Mouse (Mus musculus) CH12.LX (cell line): ENCODE measurements around the gene Skap1. TPM values are rescaled to one million over a fixed set of nuclear protein-coding genes. Genes with fewer than 3 reads are reported as not detected.

Experiments
- DNase-seq: peaks from one replicate; pipeline ENCODE4 v3.0.0-alpha.2; 2013; ENCODE audit errors: extremely low read depth
- H3K27ac ChIP-seq: 2 replicates; pipeline ENCODE4 v1.5.1; 2012; ENCODE audit warnings: low read depth, mild to moderate bottlenecking, control low read depth, moderate library complexity; ENCODE audit not compliant: insufficient read depth
- H3K27me3 ChIP-seq: replicated peaks from 2 replicates; pipeline ENCODE3; 2012; ENCODE audit warnings: inconsistent platforms
- H3K36me3 ChIP-seq, 2 experiments: replicated peaks in 1 of 2; 2 replicates each; pipeline versions ENCODE3 to v1.6.1; 2012; ENCODE audit warnings: inconsistent platforms in 1 of 2, low read length in 1 of 2, mild to moderate bottlenecking in 1 of 2, mixed read lengths in 1 of 2, moderate library complexity in 1 of 2; ENCODE audit not compliant: control insufficient read depth in 1 of 2, insufficient read depth in 1 of 2
- H3K4me1 ChIP-seq, 2 experiments: 2 replicates each; pipeline ENCODE4 v1.6.1; 2012; ENCODE audit warnings: inconsistent platforms in 1 of 2, moderate library complexity in 1 of 2; ENCODE audit not compliant: insufficient read depth in 2 of 2, control insufficient read depth in 1 of 2
- H3K4me2 ChIP-seq: 2 replicates; pipeline ENCODE4 v1.6.1; 2012; ENCODE audit warnings: low read depth, mild to moderate bottlenecking, control low read depth; ENCODE audit not compliant: poor library complexity, insufficient read depth, severe bottlenecking
- H3K4me3 ChIP-seq, 3 experiments: fragments of 150-350 bp in 1 of 3; sonication (generic) in 1 of 3; replicated peaks in 1 of 3; 2 replicates each; pipeline versions ENCODE3 to v1.5.1; 2011 to 2012; ENCODE audit warnings: low read depth in 2 of 3, low read length in 2 of 3, mild to moderate bottlenecking in 2 of 3, moderate library complexity in 2 of 3, control low read depth in 1 of 3, improper control_type of control experiment in 1 of 3, inconsistent platforms in 1 of 3, mixed read lengths in 1 of 3; ENCODE audit not compliant: poor library complexity in 1 of 3
- H3K79me2 ChIP-seq: replicated peaks from 2 replicates; pipeline ENCODE4 v1.6.1; 2012; ENCODE audit warnings: mild to moderate bottlenecking, moderate library complexity; ENCODE audit not compliant: control insufficient read depth, poor library complexity, insufficient read depth, severe bottlenecking; ENCODE audit errors: extremely low read depth
- H3K9ac ChIP-seq: 2 replicates; pipeline ENCODE4 v1.6.1; 2012; ENCODE audit warnings: low read depth, mild to moderate bottlenecking, control low read depth, moderate library complexity; ENCODE audit not compliant: insufficient read depth
- H3K9me3 ChIP-seq: replicated peaks from 2 replicates; pipeline ENCODE3; 2012; ENCODE audit warnings: low read length, inconsistent platforms, mixed read lengths
- BHLHE40 ChIP-seq: IDR thresholded peaks from 2 replicates; pipeline ENCODE4 v1.6.1; 2011; ENCODE audit warnings: mild to moderate bottlenecking, low read depth, low read length, improper control_type of control experiment
- CHD1 ChIP-seq: IDR thresholded peaks from 2 replicates; pipeline ENCODE4 v1.6.1; 2012; ENCODE audit warnings: low read depth, low read length, improper control_type of control experiment, inconsistent platforms
- CTCF ChIP-seq, 2 experiments: IDR thresholded peaks in 1 of 2; conservative IDR thresholded peaks in 1 of 2; 2 replicates each; pipeline ENCODE4 v1.5.1; 2011 to 2012; ENCODE audit warnings: low read depth in 2 of 2, low read length in 2 of 2, improper control_type of control experiment in 1 of 2, inconsistent platforms in 1 of 2, mild to moderate bottlenecking in 1 of 2, moderate library complexity in 1 of 2
- E2F4 ChIP-seq: IDR thresholded peaks from 2 replicates; pipeline ENCODE4 v1.6.1; 2011; ENCODE audit warnings: low read depth, low read length, improper control_type of control experiment; ENCODE audit not compliant: insufficient replicate concordance
- ELF1 ChIP-seq: IDR thresholded peaks from 2 replicates; pipeline ENCODE4 v1.6.1; 2014; ENCODE audit warnings: low read depth, mild to moderate bottlenecking, inconsistent platforms, low read length, improper control_type of control experiment
- EP300 ChIP-seq: IDR thresholded peaks from 2 replicates; pipeline ENCODE4 v1.6.1; 2011; ENCODE audit warnings: low read length, improper control_type of control experiment
- ETS1 ChIP-seq: conservative IDR thresholded peaks from 2 replicates; pipeline ENCODE4 v1.6.1; 2012; ENCODE audit warnings: low read depth, mild to moderate bottlenecking, inconsistent platforms, low read length, improper control_type of control experiment, moderate library complexity
- GABPA ChIP-seq: IDR thresholded peaks from 2 replicates; pipeline ENCODE4 v1.6.1; 2012; ENCODE audit warnings: low read depth, low read length, improper control_type of control experiment, inconsistent platforms; ENCODE audit not compliant: insufficient replicate concordance
- HCFC1 ChIP-seq: IDR thresholded peaks from 2 replicates; pipeline ENCODE4 v1.6.1; 2012; ENCODE audit warnings: low read depth, mild to moderate bottlenecking, inconsistent platforms, low read length, improper control_type of control experiment
- IRF4 ChIP-seq: IDR thresholded peaks from 2 replicates; pipeline ENCODE4 v1.6.1; 2014; ENCODE audit warnings: low read depth, mild to moderate bottlenecking, inconsistent platforms, low read length, improper control_type of control experiment
- JUN ChIP-seq: IDR thresholded peaks from 2 replicates; pipeline ENCODE4 v1.6.1; 2011; ENCODE audit warnings: low read depth, mild to moderate bottlenecking, low read length, improper control_type of control experiment, moderate library complexity; ENCODE audit not compliant: insufficient read depth
- JUND ChIP-seq: conservative IDR thresholded peaks from 2 replicates; pipeline ENCODE4 v1.6.1; 2011; ENCODE audit warnings: low read depth, low read length, improper control_type of control experiment
- KAT2A ChIP-seq: IDR thresholded peaks from 2 replicates; pipeline ENCODE4 v1.6.1; 2012; ENCODE audit warnings: low read length, improper control_type of control experiment, inconsistent platforms; ENCODE audit not compliant: insufficient replicate concordance
- MAZ ChIP-seq: IDR thresholded peaks from 2 replicates; pipeline ENCODE4 v1.6.1; 2012; ENCODE audit warnings: low read depth, mild to moderate bottlenecking, inconsistent platforms, low read length, improper control_type of control experiment, moderate library complexity
- MEF2A ChIP-seq: IDR thresholded peaks from 2 replicates; pipeline ENCODE4 v1.6.1; 2014; ENCODE audit warnings: low read depth, mild to moderate bottlenecking, inconsistent platforms, low read length, improper control_type of control experiment, borderline replicate concordance
- MXI1 ChIP-seq: IDR thresholded peaks from 2 replicates; pipeline ENCODE4 v1.6.1; 2011; ENCODE audit warnings: mild to moderate bottlenecking, low read depth, low read length, improper control_type of control experiment
- MYC ChIP-seq: IDR thresholded peaks from 2 replicates; pipeline ENCODE4 v1.6.1; 2011; ENCODE audit warnings: low read depth, mild to moderate bottlenecking, improper control_type of control experiment, low read length
- NELFE ChIP-seq: IDR thresholded peaks from 2 replicates; pipeline ENCODE4 v1.6.1; 2011; ENCODE audit warnings: low read depth, low read length, improper control_type of control experiment
- NRF1 ChIP-seq: IDR thresholded peaks from 2 replicates; pipeline ENCODE4 v1.6.1; 2014; ENCODE audit warnings: low read depth, mild to moderate bottlenecking, inconsistent platforms, low read length, improper control_type of control experiment, moderate library complexity
- PAX5 ChIP-seq: IDR thresholded peaks from 2 replicates; pipeline ENCODE4 v1.6.1; 2012; ENCODE audit warnings: low read length, inconsistent platforms, mixed read lengths
- POLR2A ChIP-seq: IDR thresholded peaks from 2 replicates; pipeline ENCODE4 v1.6.1; 2011; ENCODE audit warnings: low read depth, mild to moderate bottlenecking, improper control_type of control experiment, low read length
- POLR2AphosphoS2 ChIP-seq: IDR thresholded peaks from 2 replicates; pipeline ENCODE4 v1.6.1; 2011; ENCODE audit warnings: low read depth, low read length, improper control_type of control experiment
- RAD21 ChIP-seq: IDR thresholded peaks from 2 replicates; pipeline ENCODE4 v1.6.1; 2011; ENCODE audit warnings: low read depth, mild to moderate bottlenecking, low read length, improper control_type of control experiment, moderate library complexity
- RCOR1 ChIP-seq: conservative IDR thresholded peaks from 2 replicates; pipeline ENCODE4 v1.6.1; 2012; ENCODE audit warnings: low read depth, mild to moderate bottlenecking, inconsistent platforms, low read length, improper control_type of control experiment
- SIN3A ChIP-seq: IDR thresholded peaks from 2 replicates; pipeline ENCODE4 v1.6.1; 2012; ENCODE audit warnings: low read length, improper control_type of control experiment, inconsistent platforms
- SMC3 ChIP-seq: IDR thresholded peaks from 2 replicates; pipeline ENCODE4 v1.6.1; 2011; ENCODE audit warnings: low read depth, low read length, improper control_type of control experiment
- TBP ChIP-seq: conservative IDR thresholded peaks from 2 replicates; pipeline ENCODE4 v1.6.1; 2011; ENCODE audit warnings: low read depth, low read length, improper control_type of control experiment
- TCF12 ChIP-seq: IDR thresholded peaks from 2 replicates; pipeline ENCODE4 v1.6.1; 2014; ENCODE audit warnings: low read depth, mild to moderate bottlenecking, inconsistent platforms, low read length, improper control_type of control experiment
- USF1 ChIP-seq: IDR thresholded peaks from 2 replicates; pipeline ENCODE4 v1.6.1; 2014; ENCODE audit warnings: low read depth, mild to moderate bottlenecking, inconsistent platforms, low read length, improper control_type of control experiment
- USF2 ChIP-seq: conservative IDR thresholded peaks from 2 replicates; pipeline ENCODE4 v1.6.1; 2011; ENCODE audit warnings: low read depth, low read length, improper control_type of control experiment
- ZC3H11A ChIP-seq: IDR thresholded peaks from 2 replicates; pipeline ENCODE4 v1.6.1; 2012; ENCODE audit warnings: low read depth, mild to moderate bottlenecking, inconsistent platforms, low read length, improper control_type of control experiment
- ZKSCAN1 ChIP-seq: IDR thresholded peaks from 2 replicates; pipeline ENCODE4 v1.6.1; 2012; ENCODE audit warnings: low read depth, inconsistent platforms, low read length, improper control_type of control experiment, borderline replicate concordance
- ZMIZ1 ChIP-seq: IDR thresholded peaks from 2 replicates; pipeline ENCODE4 v1.6.1; 2012; ENCODE audit warnings: low read depth, mild to moderate bottlenecking, inconsistent platforms, low read length, improper control_type of control experiment
- ZNF384 ChIP-seq: IDR thresholded peaks from 2 replicates; pipeline ENCODE4 v1.6.1; 2012; ENCODE audit warnings: low read depth, low read length, improper control_type of control experiment, inconsistent platforms
- dilution Hi-C: fragments of 300-500 bp; cut with MboI; formaldehyde crosslinking; loops from 2 replicates; pipeline ENCODE4 v1.14.3; 2020; ENCODE audit warnings: low sequenced_read_pairs; ENCODE audit not compliant: extremely low pct_unique_long_range_greater_than_20kb, extremely low pct_ligation_motif_present
- in situ Hi-C: fragments of 300-500 bp; cut with MboI; formaldehyde crosslinking; loops from 3 replicates; pipeline ENCODE4 v1.14.3; 2019; ENCODE audit warnings: low sequenced_read_pairs, low pct_ligation_motif_present, low pct_unique_long_range_greater_than_20kb, mixed read lengths
- polyA plus RNA-seq: library from polyadenylated mRNA; unstranded; fragments of >175 nt; gene quantifications from 2 replicates; pipeline ENCODE4 v1.2.1, GENCODE M21; 2012; ENCODE audit warnings: low read depth; ENCODE audit not compliant: insufficient read length
- total RNA-seq, 2 experiments: library from RNA; depleted of rRNA; stranded (reverse); fragments of 300-350 nt in 1 of 2; fragments of >200 nt in 1 of 2; gene quantifications; 2 replicates each; pipeline ENCODE4 v1.2.3; 2012 to 2014

Skap1 gene
- total and polyA plus RNA-seq, 3 experiments, result not detected

DNA sequence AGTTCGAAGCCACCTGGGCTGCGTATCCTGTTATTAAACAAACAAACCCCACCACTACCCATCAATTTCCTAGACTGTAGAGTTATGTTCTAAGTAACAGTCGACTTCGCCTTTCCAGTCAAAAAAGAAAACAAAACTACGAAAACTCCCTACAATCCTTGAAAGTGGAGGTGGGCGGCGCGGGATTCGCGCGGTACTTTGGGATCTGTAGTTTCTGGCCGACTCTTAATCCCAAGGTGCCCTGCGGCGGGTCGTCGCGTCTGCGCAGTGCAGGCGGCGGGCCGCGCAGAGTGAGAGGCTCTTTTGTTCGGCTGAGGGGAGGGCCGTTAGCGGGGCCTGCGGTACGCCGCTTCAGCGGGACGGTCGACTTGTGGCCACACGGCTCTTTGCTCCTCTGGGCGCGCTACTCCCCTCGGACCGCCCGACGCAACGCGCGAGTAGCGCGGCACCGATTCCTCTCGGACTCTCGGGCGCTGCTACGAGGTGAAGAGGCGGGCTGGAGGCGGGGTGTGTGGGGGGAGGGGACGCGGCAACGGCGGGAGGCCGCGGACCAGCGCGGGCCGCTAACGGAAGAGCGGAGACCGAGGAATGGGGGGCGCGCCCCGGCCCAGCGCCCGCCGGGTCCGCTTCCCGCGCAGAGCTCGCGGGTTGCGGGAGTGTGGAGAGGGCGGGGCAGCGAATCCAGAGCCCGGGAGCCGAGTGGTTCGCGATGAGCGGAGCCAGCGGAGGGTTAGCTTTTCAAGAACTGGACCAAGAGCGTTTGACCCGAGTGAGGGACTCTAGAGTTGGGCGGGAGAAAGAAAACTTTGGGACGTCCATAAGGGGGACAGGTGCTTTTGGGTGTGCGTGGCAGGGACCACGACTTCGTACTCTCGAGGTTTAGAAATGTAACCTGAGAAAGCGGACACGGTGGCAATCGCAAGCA lies 324.7 kb downstream of the Skap1 start, which contains the start of gene Cbx1 (continued):
- TF ChIP-seq ZNF384 (no peak), ZKSCAN1 (no peak), E2F4 (peak; percentile 86; the same call in 1 of the 2 replicates), MAZ (0 out of 2 replicates have a peak, but pooled peaks have one; percentile 58), NRF1 (peak; percentile 97), MYC (peak; percentile 35; the same call in 1 of the 2 replicates), ELF1 (peak; percentile 72)
- TF ChIP-seq, all 38 proteins: peak for 20

DNA sequence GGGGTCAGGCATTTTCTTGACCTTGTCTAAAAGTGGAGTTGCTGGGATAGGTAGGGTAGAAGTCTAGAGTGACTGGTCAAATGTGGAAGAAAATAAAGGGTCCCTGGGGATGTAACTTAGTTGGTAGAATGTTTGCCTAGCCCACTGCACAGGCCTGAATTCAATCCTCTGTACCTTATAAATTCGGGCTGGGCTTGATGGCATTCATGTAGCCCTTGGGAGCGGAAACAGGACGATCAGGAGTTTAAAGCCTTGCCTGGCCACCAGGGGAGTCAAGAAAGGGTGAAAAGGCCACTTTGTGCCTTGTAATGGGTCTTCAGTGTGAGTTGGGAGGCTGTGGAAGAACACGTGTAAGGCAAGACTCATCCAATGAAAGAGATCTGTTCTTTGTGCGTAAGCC lies 325.6 kb downstream of the Skap1 start:
- Histone ChIP-seq H3K36me3 (peaks cover 0 to 26% of the 10 kb centered on the region in 2 experiments), H3K4me1 (peaks cover 0 to 46% of the 10 kb centered on the region in 2 experiments; a peak in 3 of 4 replicates), H3K9me3 (no peaks in the 10 kb centered on the region), H3K27me3 (no peaks in the 10 kb centered on the region), H3K4me3 (peak overlapping the region; percentile 83 to 95 (median 83)), H3K4me2 (peak overlapping the region; percentile 98), H3K27ac (peak overlapping the region; percentile 12; the same call in 1 of the 2 replicates), H3K79me2 (peaks cover 56% of the 10 kb centered on the region), H3K9ac (peak overlapping the region; percentile 88)
- no peak for DNase-seq
- dilution Hi-C loops (no loop called here), in situ Hi-C loops (no loop called here)
- TF ChIP-seq JUND, result no peak
- TF ChIP-seq USF2, result no peak
- no peak for TF ChIP-seq MEF2A
- peak; percentile 80; the same call in 1 of the 2 replicates for TF ChIP-seq MYC
- TF ChIP-seq USF1, result no peak
- no peak for TF ChIP-seq ETS1
- TF ChIP-seq BHLHE40, result 0 out of 2 replicates have a peak, but pooled peaks have one; percentile 21
- no peak for TF ChIP-seq RAD21
- TF ChIP-seq ZC3H11A, result no peak
- no peak for TF ChIP-seq E2F4
- no peak for TF ChIP-seq KAT2A
- TF ChIP-seq ZKSCAN1, result no peak
- TF ChIP-seq SMC3, result no peak; the same call in 1 of the 2 replicates
- TF ChIP-seq MXI1, result peak; percentile 86
- peak; percentile 2; the same call in 1 of the 2 replicates for TF ChIP-seq ZMIZ1
- TF ChIP-seq CHD1, result peak; percentile 82; the same call in 1 of the 2 replicates
- no peak for TF ChIP-seq ZNF384
- TF ChIP-seq RCOR1, result no peak
- TF ChIP-seq GABPA, result no peak
- TF ChIP-seq PAX5, result no peak
- no peak for TF ChIP-seq NELFE
- no peak for TF ChIP-seq HCFC1
- no peak for TF ChIP-seq TBP
- 0 out of 2 replicates have a peak, but pooled peaks have one; percentile 23 for TF ChIP-seq POLR2A
- peak in 1 of 2 experiments; percentile 48; a peak in 2 of 4 replicates for TF ChIP-seq CTCF (conservative IDR thresholded peaks at IDR 0.05 in 1 of 2, IDR thresholded peaks at IDR 0.05 in 1 of 2; ENCODE audit: low read depth in 2 of 2, low read length in 2 of 2)
- TF ChIP-seq IRF4, result no peak
- TF ChIP-seq MAZ, result no peak; the same call in 1 of the 2 replicates
- no peak for TF ChIP-seq EP300
- TF ChIP-seq TCF12, result no peak
- TF ChIP-seq JUN, result no peak
- TF ChIP-seq SIN3A, result peak; percentile 24
- no peak for TF ChIP-seq POLR2AphosphoS2
